Mouse (Mus musculus) liver, embryonic 16.5 days (tissue): Measurements from ENCODE around the gene Tcp11l2. TPM values are rescaled to one million over a fixed set of nuclear protein-coding genes. Genes with fewer than 3 reads are reported as not detected.

Experiments used
- ATAC-seq: fragments of 200-750 bp; cut with Nextera tagmentation; 2 replicates; pipeline ENCODE4 v1.8.0; 2017; ENCODE audit warnings: low read depth, mild to moderate bottlenecking, moderate number of reproducible peaks, moderate library complexity
- H3K27ac ChIP-seq: fragments of 300-500 bp; sonication (generic); 2 replicates; pipeline ENCODE4 v1.5.1; 2014; ENCODE audit warnings: mild to moderate bottlenecking, low read length
- H3K27me3 ChIP-seq: fragments of 300-500 bp; sonication (generic); 2 replicates; pipeline ENCODE4 v1.6.1; 2014; ENCODE audit warnings: low read depth, low read length, mixed read lengths; ENCODE audit not compliant: control insufficient read depth, insufficient read depth
- H3K36me3 ChIP-seq: fragments of 300-500 bp; sonication (generic); 2 replicates; pipeline ENCODE4 v1.6.1; 2014; ENCODE audit warnings: mild to moderate bottlenecking; ENCODE audit not compliant: control insufficient read depth, insufficient read depth
- H3K4me1 ChIP-seq: fragments of 300-500 bp; sonication (generic); 2 replicates; pipeline ENCODE4 v1.6.1; 2014; ENCODE audit warnings: low read depth, low read length, mixed read lengths; ENCODE audit not compliant: control insufficient read depth
- H3K4me2 ChIP-seq: fragments of 300-500 bp; sonication (generic); 2 replicates; pipeline ENCODE4 v1.6.1; 2014; ENCODE audit warnings: low read depth, low read length, mixed read lengths
- H3K4me3 ChIP-seq: fragments of 300-500 bp; sonication (generic); 2 replicates; pipeline ENCODE4 v1.5.1; 2014; ENCODE audit warnings: low read depth, mild to moderate bottlenecking, low read length
- H3K9ac ChIP-seq: fragments of 300-500 bp; sonication (generic); 2 replicates; pipeline ENCODE4 v1.6.1; 2014; ENCODE audit warnings: low read depth, low read length
- H3K9me3 ChIP-seq: fragments of 300-500 bp; sonication (generic); replicated peaks from 2 replicates; pipeline ENCODE4 v1.6.1; 2016; ENCODE audit warnings: low read length; ENCODE audit not compliant: control insufficient read depth
- WGBS: fragments of 180-500 bp; shearing (Covaris S2); extraction: QIAGEN DNeasy Blood & Tissue Kit; methylation state at CpG from one replicate; pipeline ENCODE4 v1.1.7; 2014; ENCODE audit not compliant: insufficient replicate concordance; 5-methylcytosine and 5-hydroxymethylcytosine counted together
- polyA plus RNA-seq: library from polyadenylated mRNA; unstranded; fragments of >200 nt; fragmentation: Nextera tagmentation; extraction: Ambion mirVana; gene quantifications from 2 replicates; pipeline ENCODE4 v1.2.1, GENCODE M21; 2015

The Tcp11l2 gene
- polyA plus RNA-seq, 1 experiment from 2014 or later: 85.6 TPM

DNA sequence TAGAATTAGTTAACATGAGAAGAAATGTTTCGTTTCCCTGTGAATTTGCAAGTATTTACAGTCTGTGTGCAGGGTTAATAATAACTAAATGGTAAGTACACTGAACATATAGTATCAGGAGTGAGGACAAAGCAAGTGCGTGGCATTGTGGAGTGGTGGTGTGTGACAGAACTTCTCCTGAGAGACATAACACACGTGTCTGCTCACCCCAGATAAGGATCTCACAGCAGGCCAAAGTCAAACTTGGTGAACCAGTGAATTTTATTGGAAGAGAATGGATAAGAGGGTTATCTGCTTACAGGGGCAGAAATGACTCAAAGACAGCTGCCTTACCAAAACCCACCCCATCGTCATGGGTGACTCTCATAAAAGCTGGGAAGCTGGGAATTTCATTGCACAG, 72.5 kb downstream of the Tcp11l2 start:
- 41% methylated on average over 4 of the region's 4 CpGs for WGBS
- no peaks in the 10 kb centered on the region for H3K9me3 ChIP-seq
- H3K27ac ChIP-seq: no peak overlapping the region
- H3K36me3 ChIP-seq: peaks cover 13% of the 10 kb centered on the region
- H3K27me3 ChIP-seq: no peaks in the 10 kb centered on the region
- no peak for ATAC-seq
- H3K9ac ChIP-seq: no peak overlapping the region
- H3K4me2 ChIP-seq: no peak overlapping the region
- peaks cover 4% of the 10 kb centered on the region for H3K4me1 ChIP-seq
- H3K4me3 ChIP-seq: no peak overlapping the region

DNA sequence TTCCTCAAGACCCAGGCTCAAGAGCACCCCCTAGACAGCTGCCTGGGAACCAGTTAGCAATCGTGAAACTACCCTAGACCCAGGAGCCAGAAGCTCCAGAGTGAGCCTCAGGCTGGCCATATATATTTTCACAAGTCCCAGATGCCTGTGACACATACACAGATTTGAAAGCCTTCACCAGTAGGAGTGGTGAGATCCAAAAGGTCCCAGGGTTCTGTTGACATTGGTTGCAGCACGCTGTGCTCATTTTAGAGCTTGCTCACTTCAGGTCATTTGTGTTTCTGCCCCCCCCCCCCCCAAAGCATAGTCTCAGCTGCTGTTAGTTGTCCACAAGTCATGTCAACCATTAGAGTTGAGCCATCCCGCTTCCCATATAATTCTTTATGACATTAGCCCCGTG, 77.6 kb downstream of the Tcp11l2 start:
- Histone ChIP-seq H3K9ac (no peak overlapping the region), H3K27me3 (no peaks in the 10 kb centered on the region), H3K36me3 (peaks cover 7% of the 10 kb centered on the region), H3K4me3 (no peak overlapping the region), H3K9me3 (no peaks in the 10 kb centered on the region), H3K27ac (no peak overlapping the region), H3K4me1 (no peaks in the 10 kb centered on the region; the same call in 1 of the 2 replicates), H3K4me2 (no peak overlapping the region)
- no peak for ATAC-seq
- WGBS: 69% methylated on average over 4 of the region's 4 CpGs

DNA sequence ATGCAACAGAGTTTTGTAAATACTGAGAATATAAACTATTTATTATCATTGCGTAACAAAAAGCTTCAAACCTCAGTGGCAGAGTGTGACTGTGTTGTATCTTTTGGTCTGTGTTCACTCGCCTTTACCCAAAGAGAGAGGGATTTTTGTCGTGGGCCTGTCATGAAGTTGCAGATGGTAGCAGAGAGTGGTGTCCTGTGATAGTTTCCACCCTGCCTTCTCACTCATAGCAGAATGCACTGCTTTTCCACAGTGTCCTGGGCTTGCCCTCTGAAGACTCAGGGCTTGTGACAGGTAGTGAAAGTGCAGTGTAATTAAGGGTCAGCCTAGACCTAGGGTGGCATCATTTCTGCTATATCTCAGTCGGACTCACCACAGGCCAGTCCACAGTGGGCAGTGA, 78.3 kb downstream of the Tcp11l2 start:
- Histone ChIP-seq H3K9me3 (no peaks in the 10 kb centered on the region), H3K27ac (no peak overlapping the region), H3K36me3 (peaks cover 7% of the 10 kb centered on the region), H3K4me3 (no peak overlapping the region), H3K4me2 (no peak overlapping the region), H3K4me1 (no peaks in the 10 kb centered on the region), H3K9ac (no peak overlapping the region), H3K27me3 (no peaks in the 10 kb centered on the region)
- 69% methylated on average over 4 of the region's 4 CpGs for WGBS
- ATAC-seq: no peak

DNA sequence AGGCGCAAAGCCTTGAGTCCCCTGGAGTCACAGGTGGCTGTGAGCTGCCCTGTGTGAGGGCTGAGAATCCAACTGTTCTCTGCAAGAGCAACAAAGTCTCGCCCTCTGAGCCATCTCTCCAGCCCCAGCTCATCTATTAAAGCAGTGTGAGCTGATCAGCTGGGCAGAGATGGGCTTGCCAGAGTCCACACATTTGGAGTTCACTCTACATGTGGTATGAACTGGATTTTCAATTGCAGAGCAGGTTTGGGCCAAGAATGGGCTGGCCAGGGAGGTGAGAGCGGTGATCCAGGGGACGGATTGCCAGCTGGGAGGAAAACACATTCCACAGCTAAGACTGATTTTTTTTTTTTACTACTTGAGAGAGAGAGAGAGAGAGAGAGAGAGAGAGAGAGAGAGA, 80.2 kb downstream of the Tcp11l2 start:
- no peaks in the 10 kb centered on the region for H3K9me3 ChIP-seq
- H3K36me3 ChIP-seq: peaks cover 7% of the 10 kb centered on the region
- ATAC-seq: no peak
- H3K27ac ChIP-seq: no peak overlapping the region
- H3K4me2 ChIP-seq: no peak overlapping the region
- WGBS: 73% methylated on average over 4 of the region's 4 CpGs
- H3K9ac ChIP-seq: no peak overlapping the region
- no peaks in the 10 kb centered on the region for H3K4me1 ChIP-seq
- H3K27me3 ChIP-seq: no peaks in the 10 kb centered on the region
- H3K4me3 ChIP-seq: no peak overlapping the region

DNA sequence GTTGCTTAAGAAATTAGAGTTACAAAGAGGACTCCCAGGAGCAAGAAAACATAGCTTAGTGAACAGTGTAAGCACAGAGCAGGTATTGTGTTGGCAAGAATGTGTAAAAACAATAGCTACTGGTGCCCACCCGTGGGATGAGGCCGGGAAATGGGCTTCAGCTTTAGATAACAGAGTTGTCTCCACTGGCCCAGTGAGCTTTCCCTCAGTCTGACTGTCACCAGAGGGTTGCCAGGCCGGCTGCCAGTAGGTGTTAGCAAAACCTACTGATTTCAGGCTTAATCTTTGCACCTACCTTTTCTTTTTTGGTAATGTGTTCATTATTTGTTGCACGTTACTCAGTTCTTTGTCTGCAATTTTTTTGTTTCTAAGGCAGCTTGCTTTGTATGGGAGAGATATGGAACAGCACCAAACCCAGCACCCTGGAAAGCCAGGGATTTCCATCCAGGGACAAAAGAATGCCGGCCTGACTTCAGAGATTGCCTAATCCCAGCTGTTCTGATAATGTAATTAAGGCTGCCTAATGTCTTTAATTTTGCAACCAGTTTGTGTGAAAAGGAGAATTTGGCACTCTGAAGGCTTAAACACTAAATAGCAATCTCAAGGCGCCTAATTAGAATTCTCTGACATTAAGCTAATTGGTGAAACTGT, 81.1 kb downstream of the Tcp11l2 start:
- no peaks in the 10 kb centered on the region for H3K9me3 ChIP-seq
- no peak overlapping the region for H3K9ac ChIP-seq
- H3K27me3 ChIP-seq: no peaks in the 10 kb centered on the region
- no peak overlapping the region for H3K4me3 ChIP-seq
- no peak overlapping the region for H3K27ac ChIP-seq
- 53% methylated on average over 6 of the region's 6 CpGs for WGBS
- H3K36me3 ChIP-seq: peaks cover 7% of the 10 kb centered on the region
- ATAC-seq: no peak
- no peaks in the 10 kb centered on the region for H3K4me1 ChIP-seq
- H3K4me2 ChIP-seq: no peak overlapping the region

DNA sequence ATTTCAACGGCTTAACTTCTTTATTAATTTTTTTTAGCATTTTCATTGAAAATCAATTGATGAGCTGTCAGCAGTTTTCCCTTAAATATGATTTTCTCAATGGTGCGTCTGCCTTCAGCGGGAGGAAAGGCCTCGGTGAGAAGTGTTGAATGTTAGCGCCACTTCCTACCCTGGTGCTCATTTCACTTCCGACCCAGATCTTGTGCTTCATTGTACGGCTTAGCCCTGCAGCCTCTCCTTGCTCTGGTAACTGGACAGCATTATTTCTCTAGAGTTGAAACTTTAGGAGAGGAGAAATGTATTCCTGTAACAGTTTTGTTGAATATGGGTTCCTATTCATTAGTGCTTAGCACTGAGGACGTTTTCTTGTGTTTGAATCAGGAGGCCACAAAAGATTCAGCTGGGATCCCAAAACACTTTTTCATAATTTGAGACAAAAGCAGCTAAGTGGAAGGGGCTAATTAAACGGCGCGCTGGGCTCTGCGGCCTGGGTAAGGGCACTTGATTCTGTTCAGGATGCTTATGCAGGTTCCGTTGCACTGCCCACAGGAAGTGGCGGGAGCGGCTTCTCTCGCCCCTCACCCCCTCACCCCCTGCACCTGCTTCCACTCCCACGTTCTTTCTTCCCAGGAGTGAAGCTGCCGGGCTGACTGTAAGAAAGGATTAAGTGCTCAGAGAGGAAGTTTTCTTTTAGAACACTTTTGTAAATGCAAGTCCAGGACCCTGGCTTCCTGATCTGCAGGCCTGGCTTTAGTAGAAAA, 81.8 kb downstream of the Tcp11l2 start:
- H3K4me1 ChIP-seq: no peaks in the 10 kb centered on the region
- 38% methylated on average over 18 of the region's 18 CpGs for WGBS
- H3K27me3 ChIP-seq: no peaks in the 10 kb centered on the region
- no peak overlapping the region for H3K4me3 ChIP-seq
- peaks cover 2% of the 10 kb centered on the region for H3K36me3 ChIP-seq
- H3K9me3 ChIP-seq: no peaks in the 10 kb centered on the region
- ATAC-seq: no peak
- no peak overlapping the region for H3K9ac ChIP-seq
- 0 out of 2 replicates have a peak overlapping the region, but pooled peaks have one; percentile 9 for H3K4me2 ChIP-seq
- H3K27ac ChIP-seq: no peak overlapping the region

DNA sequence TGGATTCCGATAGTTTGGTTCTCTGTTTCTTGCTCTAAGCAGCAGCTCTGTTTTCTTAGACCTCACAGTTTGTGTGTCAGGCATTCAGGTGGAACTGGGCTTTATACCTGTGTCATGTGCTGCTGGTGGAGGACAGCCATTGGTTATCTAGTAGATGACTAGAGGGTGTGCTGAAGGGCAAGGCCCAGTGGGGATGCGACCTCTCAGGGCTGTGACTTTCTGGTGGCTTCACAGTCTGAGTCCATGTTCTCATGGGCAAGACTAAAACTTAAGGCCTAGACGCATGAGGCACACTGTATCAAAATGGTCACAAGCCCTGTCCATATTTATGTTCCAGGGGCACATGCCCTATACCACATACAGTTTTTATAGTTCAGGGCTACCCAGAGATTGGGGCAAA, 82.9 kb downstream of the Tcp11l2 start:
- Histone ChIP-seq H3K4me3 (no peak overlapping the region), H3K9me3 (no peaks in the 10 kb centered on the region), H3K4me2 (no peak overlapping the region), H3K4me1 (no peaks in the 10 kb centered on the region), H3K9ac (no peak overlapping the region), H3K27ac (no peak overlapping the region), H3K27me3 (no peaks in the 10 kb centered on the region), H3K36me3 (no peaks in the 10 kb centered on the region; the same call in 1 of the 2 replicates)
- no peak for ATAC-seq
- WGBS: 69% methylated on average over 3 of the region's 3 CpGs

DNA sequence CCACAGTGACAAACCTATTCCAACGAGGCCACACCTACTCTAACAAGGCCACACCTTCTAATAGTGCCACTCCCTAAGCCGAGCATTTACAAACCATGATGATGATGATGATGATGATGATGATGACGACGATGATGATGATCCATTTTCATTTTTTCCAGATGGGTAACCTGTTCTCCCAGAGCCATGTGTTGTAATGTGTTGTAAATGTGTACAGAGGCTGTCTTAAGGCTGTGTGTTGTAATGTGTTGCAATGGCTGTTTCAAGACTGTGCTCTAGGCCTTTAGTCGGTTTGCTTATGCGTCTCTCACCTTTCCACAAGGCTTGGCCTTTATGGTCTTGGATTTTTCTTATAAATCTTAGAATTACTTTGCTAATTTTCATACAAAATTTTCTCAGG, 85.7 kb downstream of the Tcp11l2 start:
- Histone ChIP-seq H3K4me1 (no peaks in the 10 kb centered on the region), H3K27me3 (no peaks in the 10 kb centered on the region), H3K36me3 (no peaks in the 10 kb centered on the region; the same call in 1 of the 2 replicates), H3K27ac (no peak overlapping the region), H3K4me2 (no peak overlapping the region), H3K4me3 (no peak overlapping the region), H3K9ac (no peak overlapping the region), H3K9me3 (no peaks in the 10 kb centered on the region)
- 77% methylated on average over 6 of the region's 6 CpGs for WGBS
- ATAC-seq: no peak
